Mouse (Mus musculus) heart, embryonic 12.5 days (tissue): ENCODE results near the gene Mroh3. TPM values are rescaled to one million over a fixed set of nuclear protein-coding genes. Genes with fewer than 3 reads are reported as not detected.

ENCODE experiments used
- ATAC-seq: fragments of 200-750 bp; cut with Nextera tagmentation; 2 replicates; pipeline ENCODE4 v1.8.0; 2017; ENCODE audit warnings: moderate TSS enrichment, moderate library complexity; ENCODE audit not compliant: insufficient number of reproducible peaks, low FRiP score
- H3K27ac ChIP-seq: fragments of 300-500 bp; sonication (generic); 2 replicates; pipeline ENCODE4 v1.5.1; 2016; ENCODE audit warnings: mild to moderate bottlenecking, moderate library complexity; ENCODE audit not compliant: poor library complexity, severe bottlenecking
- H3K27me3 ChIP-seq: fragments of 300-500 bp; sonication (generic); replicated peaks from 2 replicates; pipeline ENCODE4 v1.6.1; 2016; ENCODE audit warnings: mild to moderate bottlenecking, moderate library complexity
- H3K36me3 ChIP-seq: fragments of 300-500 bp; sonication (generic); 2 replicates; pipeline ENCODE4 v1.6.1; 2016; ENCODE audit warnings: mild to moderate bottlenecking, moderate library complexity
- H3K4me1 ChIP-seq: fragments of 300-500 bp; sonication (generic); replicated peaks from 2 replicates; pipeline ENCODE4 v1.6.1; 2016; ENCODE audit warnings: mild to moderate bottlenecking
- H3K4me2 ChIP-seq: fragments of 300-500 bp; sonication (generic); 2 replicates; pipeline ENCODE4 v1.6.1; 2016; ENCODE audit warnings: mild to moderate bottlenecking, moderate library complexity
- H3K4me3 ChIP-seq: fragments of 300-500 bp; sonication (generic); 2 replicates; pipeline ENCODE4 v1.5.1; 2016; ENCODE audit warnings: mild to moderate bottlenecking
- H3K9ac ChIP-seq: fragments of 300-500 bp; sonication (generic); 2 replicates; pipeline ENCODE4 v1.6.1; 2016; ENCODE audit warnings: mild to moderate bottlenecking, moderate library complexity
- H3K9me3 ChIP-seq: fragments of 300-500 bp; sonication (generic); replicated peaks from 2 replicates; pipeline ENCODE4 v1.6.1; 2016; ENCODE audit warnings: mild to moderate bottlenecking, moderate library complexity
- WGBS: fragments of 180-500 bp; shearing (Covaris S2); methylation state at CpG from one replicate; pipeline ENCODE4 v1.1.7; 2016; 5-methylcytosine and 5-hydroxymethylcytosine counted together
- polyA plus RNA-seq: library from polyadenylated mRNA; unstranded; fragments of >200 nt; fragmentation: Nextera tagmentation; extraction: Ambion mirVana; gene quantifications from 2 replicates; pipeline ENCODE4 v1.2.1, GENCODE M21; 2016

Mroh3 gene
- polyA plus RNA-seq, 1 experiment from 2014 or later: not detected

DNA sequence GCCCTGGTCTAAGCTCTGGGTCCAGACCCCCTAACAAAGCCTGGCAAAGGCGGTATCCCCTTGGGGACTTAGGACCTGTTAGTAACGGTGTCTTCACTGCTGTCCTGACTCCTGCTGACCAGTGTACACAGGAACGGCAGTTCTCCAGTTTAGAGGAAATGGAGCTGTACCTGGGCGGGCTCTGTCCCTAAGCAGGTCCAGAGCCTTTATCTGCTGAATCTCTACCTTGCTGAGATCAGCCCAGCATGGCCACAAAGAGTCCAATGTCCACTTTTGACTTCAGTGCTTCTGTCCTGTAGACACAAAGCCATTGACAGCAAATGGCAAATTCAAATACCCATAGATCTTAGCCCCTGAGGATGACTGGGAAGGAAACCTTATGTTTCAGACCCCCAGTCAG, 55.7 kb downstream of the Mroh3 start:
- ATAC-seq: no peak
- Histone ChIP-seq H3K36me3 (peaks cover 55% of the 10 kb centered on the region), H3K9ac (no peak overlapping the region), H3K27me3 (no peaks in the 10 kb centered on the region), H3K27ac (no peak overlapping the region), H3K4me3 (no peak overlapping the region), H3K4me1 (no peaks in the 10 kb centered on the region), H3K4me2 (no peak overlapping the region), H3K9me3 (no peaks in the 10 kb centered on the region)
- 89% methylated on average over 4 of the region's 4 CpGs for WGBS

DNA sequence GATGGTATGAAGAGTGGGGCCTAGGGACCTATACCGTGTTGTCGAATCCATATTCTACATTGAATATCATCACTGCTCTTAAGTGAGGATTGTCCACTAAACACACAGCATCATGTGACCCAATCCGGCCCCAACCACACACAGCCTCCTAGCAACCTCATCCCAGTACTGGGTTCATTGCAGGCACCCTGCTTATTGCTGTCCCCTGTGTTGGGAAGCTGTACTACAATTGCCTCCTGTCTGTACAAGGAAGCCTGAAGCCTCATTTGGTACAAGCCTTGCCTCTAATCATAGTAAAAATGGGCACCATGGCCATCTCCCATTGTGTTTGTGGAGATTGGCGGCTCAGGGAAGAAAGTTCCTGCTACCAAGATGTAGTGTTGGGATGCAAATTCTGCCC, 56.3 kb downstream of the Mroh3 start:
- ATAC-seq: no peak
- no peaks in the 10 kb centered on the region for H3K9me3 ChIP-seq
- H3K36me3 ChIP-seq: peaks cover 55% of the 10 kb centered on the region

GRCm38 (mm10) chr1:136151371-136151770, 61.3 kb downstream of the Mroh3 start:
- no peak for ATAC-seq
- Histone ChIP-seq H3K27ac (no peak overlapping the region), H3K4me2 (no peak overlapping the region), H3K4me1 (peaks cover 3% of the 10 kb centered on the region), H3K4me3 (no peak overlapping the region), H3K9ac (no peak overlapping the region), H3K36me3 (peaks cover 52% of the 10 kb centered on the region), H3K9me3 (no peaks in the 10 kb centered on the region), H3K27me3 (no peaks in the 10 kb centered on the region)
- WGBS: 88% methylated on average over 8 of the region's 8 CpGs

More for the DNA sequence above, 56.3 kb downstream of the Mroh3 start:
- H3K9ac ChIP-seq: no peak overlapping the region
- no peak overlapping the region for H3K4me3 ChIP-seq
- WGBS: 95% methylated on average over 4 of the region's 4 CpGs
- H3K4me2 ChIP-seq: no peak overlapping the region
- H3K27ac ChIP-seq: no peak overlapping the region
- H3K27me3 ChIP-seq: no peaks in the 10 kb centered on the region
- no peaks in the 10 kb centered on the region for H3K4me1 ChIP-seq

GRCm38 (mm10) chr1:136149702-136150101, 62.9 kb downstream of the Mroh3 start:
- 88% methylated on average over 9 of the region's 9 CpGs for WGBS
- no peak overlapping the region for H3K4me3 ChIP-seq
- no peak overlapping the region for H3K27ac ChIP-seq
- H3K9me3 ChIP-seq: no peaks in the 10 kb centered on the region
- peaks cover 53% of the 10 kb centered on the region for H3K36me3 ChIP-seq
- ATAC-seq: no peak
- no peak overlapping the region for H3K9ac ChIP-seq
- H3K4me1 ChIP-seq: peaks cover 3% of the 10 kb centered on the region
- H3K27me3 ChIP-seq: no peaks in the 10 kb centered on the region
- H3K4me2 ChIP-seq: no peak overlapping the region

DNA sequence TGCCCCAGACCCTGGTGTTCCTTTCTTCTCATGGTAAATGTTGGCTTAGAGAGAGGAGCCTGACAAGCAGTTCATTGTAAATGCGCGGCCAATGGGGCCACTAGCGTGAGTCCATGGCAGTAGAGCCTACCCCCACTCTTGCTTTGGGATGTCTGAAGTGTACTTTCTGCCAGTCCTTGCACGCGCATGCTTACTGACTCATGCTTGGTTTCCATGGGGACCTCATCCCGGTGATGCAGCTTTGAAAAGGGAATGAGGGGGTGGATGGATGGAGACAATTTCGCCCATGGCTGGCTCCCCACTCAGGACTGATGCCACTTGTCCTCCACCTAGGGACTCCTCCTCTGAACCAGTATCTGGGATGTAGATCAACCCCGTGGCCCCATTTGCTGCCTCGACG, 69.1 kb downstream of the Mroh3 start:
- peaks cover 46% of the 10 kb centered on the region for H3K4me1 ChIP-seq
- H3K9me3 ChIP-seq: no peaks in the 10 kb centered on the region
- no peak overlapping the region for H3K4me2 ChIP-seq
- H3K27ac ChIP-seq: no peak overlapping the region
- H3K36me3 ChIP-seq: peaks cover 22% of the 10 kb centered on the region
- H3K4me3 ChIP-seq: no peak overlapping the region
- no peak overlapping the region for H3K9ac ChIP-seq
- H3K27me3 ChIP-seq: no peaks in the 10 kb centered on the region
- 91% methylated on average over 10 of the region's 10 CpGs for WGBS
- ATAC-seq: no peak

DNA sequence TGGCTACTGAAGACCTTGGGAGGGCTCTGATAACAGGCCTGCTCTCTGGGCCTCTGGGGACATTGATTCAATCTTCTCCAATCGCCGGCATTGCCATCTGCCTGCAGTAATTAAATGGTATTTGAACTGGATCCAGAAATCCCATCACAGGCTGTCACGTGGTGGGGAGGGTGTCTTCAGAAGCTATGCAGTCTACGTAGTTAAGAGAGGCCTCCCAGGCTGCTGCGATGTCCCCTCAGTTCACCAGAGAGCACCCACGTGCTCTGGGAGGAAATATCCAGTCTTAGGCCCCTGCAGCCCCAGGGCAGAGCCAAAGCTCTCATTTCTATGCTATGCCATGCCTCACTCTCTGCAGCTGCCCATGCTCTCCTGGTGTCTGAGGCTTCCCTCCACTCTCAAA, 70.3 kb downstream of the Mroh3 start:
- Histone ChIP-seq H3K36me3 (peaks cover 10% of the 10 kb centered on the region), H3K4me3 (no peak overlapping the region), H3K4me2 (no peak overlapping the region), H3K27ac (no peak overlapping the region), H3K9me3 (no peaks in the 10 kb centered on the region), H3K4me1 (peaks cover 57% of the 10 kb centered on the region), H3K9ac (no peak overlapping the region), H3K27me3 (no peaks in the 10 kb centered on the region)
- 22% methylated on average over 6 of the region's 6 CpGs for WGBS
- no peak for ATAC-seq

DNA sequence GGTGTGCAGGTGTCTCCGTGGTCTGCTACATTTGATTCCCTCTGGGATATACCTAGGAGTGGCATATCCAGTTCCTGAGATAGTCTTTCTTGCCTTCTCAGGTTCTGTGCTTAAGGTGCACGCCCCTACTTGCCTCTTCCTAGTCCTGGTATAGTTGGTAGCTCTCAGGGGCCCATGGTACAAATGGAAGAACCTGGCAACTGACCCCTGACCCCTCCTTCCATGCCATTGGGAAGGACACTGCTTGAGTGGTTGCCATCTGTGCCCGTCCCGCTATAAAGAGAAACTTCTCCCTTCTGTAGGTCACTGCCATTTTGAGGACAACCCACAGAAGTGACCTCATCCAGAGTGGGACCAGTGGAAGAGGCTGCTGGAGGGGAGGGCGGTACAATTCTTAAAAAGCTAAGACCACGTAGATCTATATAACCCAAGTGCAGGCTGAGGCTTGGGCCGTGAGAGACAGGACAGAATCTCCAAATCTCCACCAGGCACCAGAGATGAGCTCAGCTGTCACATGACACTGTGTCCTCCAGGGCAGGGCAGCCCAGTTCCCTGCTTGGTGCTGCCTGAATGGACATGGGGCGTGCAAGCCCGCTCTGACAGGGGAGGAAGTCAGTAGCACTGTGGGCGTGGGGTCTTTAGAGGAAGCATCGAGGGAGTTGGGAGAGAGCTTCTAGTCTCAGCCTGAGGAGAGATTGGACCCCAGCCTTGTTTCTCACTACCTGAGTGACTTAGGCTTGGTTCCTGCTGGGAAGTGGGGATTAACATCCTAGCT, 71.3 kb downstream of the Mroh3 start:
- no peak overlapping the region for H3K4me2 ChIP-seq
- peaks cover 67% of the 10 kb centered on the region for H3K4me1 ChIP-seq
- no peaks in the 10 kb centered on the region for H3K27me3 ChIP-seq
- no peak overlapping the region for H3K4me3 ChIP-seq
- H3K36me3 ChIP-seq: 0 out of 2 replicates have a peak, but pooled peaks cover 3% of the 10 kb centered on the region
- H3K27ac ChIP-seq: no peak overlapping the region
- H3K9ac ChIP-seq: no peak overlapping the region
- no peak for ATAC-seq
- WGBS: 81% methylated on average over 11 of the region's 11 CpGs
- H3K9me3 ChIP-seq: no peaks in the 10 kb centered on the region

GRCm38 (mm10) chr1:136139990-136140640, 72.5 kb downstream of the Mroh3 start:
- no peaks in the 10 kb centered on the region for H3K9me3 ChIP-seq
- peaks cover 79% of the 10 kb centered on the region for H3K4me1 ChIP-seq
- peak overlapping the region; percentile 54 for H3K4me3 ChIP-seq
- H3K9ac ChIP-seq: peak overlapping the region; percentile 75
- peak overlapping the region; percentile 77 for H3K4me2 ChIP-seq
- H3K36me3 ChIP-seq: 0 out of 2 replicates have a peak, but pooled peaks cover 3% of the 10 kb centered on the region
- H3K27ac ChIP-seq: peak overlapping the region; percentile 87
- under 1% methylated on average over 32 of the region's 32 CpGs for WGBS
- no peaks in the 10 kb centered on the region for H3K27me3 ChIP-seq
- peak; percentile 76 for ATAC-seq

GRCm38 (mm10) chr1:136138191-136138830, 74.3 kb downstream of the Mroh3 start:
- Histone ChIP-seq H3K27me3 (no peaks in the 10 kb centered on the region), H3K27ac (peak overlapping the region; percentile 83), H3K4me1 (peaks cover 95% of the 10 kb centered on the region), H3K4me2 (peak overlapping the region; percentile 37), H3K4me3 (no peak overlapping the region), H3K9ac (peak overlapping the region; percentile 51), H3K9me3 (no peaks in the 10 kb centered on the region), H3K36me3 (no peaks in the 10 kb centered on the region)
- WGBS: 15% methylated on average over 10 of the region's 10 CpGs
- ATAC-seq: no peak; the same call in 1 of the 2 replicates

GRCm38 (mm10) chr1:136137575-136137974, 75.1 kb downstream of the Mroh3 start:
- Histone ChIP-seq H3K27ac (peak overlapping the region; percentile 83), H3K4me2 (peak overlapping the region; percentile 37), H3K4me3 (no peak overlapping the region), H3K27me3 (no peaks in the 10 kb centered on the region), H3K4me1 (peaks cover 95% of the 10 kb centered on the region), H3K36me3 (no peaks in the 10 kb centered on the region), H3K9ac (peak overlapping the region; percentile 51), H3K9me3 (no peaks in the 10 kb centered on the region)
- WGBS: 8% methylated on average over 4 of the region's 4 CpGs
- ATAC-seq: no peak

GRCm38 (mm10) chr1:136137071-136137531, 75.5 kb downstream of the Mroh3 start:
- WGBS: 30% methylated on average over 7 of the region's 7 CpGs
- no peaks in the 10 kb centered on the region for H3K9me3 ChIP-seq
- ATAC-seq: no peak
- H3K9ac ChIP-seq: 0 out of 2 replicates have a peak overlapping the region, but pooled peaks have one; percentile 51
- peak overlapping the region; percentile 37 for H3K4me2 ChIP-seq
- no peaks in the 10 kb centered on the region for H3K27me3 ChIP-seq
- no peaks in the 10 kb centered on the region for H3K36me3 ChIP-seq
- peaks cover 95% of the 10 kb centered on the region for H3K4me1 ChIP-seq
- peak overlapping the region; percentile 83 for H3K27ac ChIP-seq
- H3K4me3 ChIP-seq: no peak overlapping the region
